Mouse (Mus musculus) lung, embryonic 16.5 days (tissue): ENCODE data around the gene Gm4133. TPM values are rescaled to one million over a fixed set of nuclear protein-coding genes. Genes with fewer than 3 reads are reported as not detected.
"Not testable (repeated sequence)": the region's sequence is repeated elsewhere in the genome, so short reads cannot be mapped to it uniquely, and the experiment has no call there.

Source experiments
- ATAC-seq: fragments of 200-750 bp; cut with Nextera tagmentation; 2 replicates; pipeline ENCODE4 v1.8.0; 2017; ENCODE audit warnings: low read depth, mild to moderate bottlenecking, moderate library complexity
- H3K27ac ChIP-seq: fragments of 300-500 bp; sonication (generic); 2 replicates; pipeline ENCODE4 v1.5.1; 2014; ENCODE audit warnings: mild to moderate bottlenecking, control low read depth, low read length
- H3K27me3 ChIP-seq: fragments of 300-500 bp; sonication (generic); 2 replicates; pipeline ENCODE4 v1.6.1; 2014; ENCODE audit warnings: low read depth, low read length, mixed read lengths; ENCODE audit not compliant: control insufficient read depth, insufficient read depth
- H3K36me3 ChIP-seq: fragments of 300-500 bp; sonication (generic); 2 replicates; pipeline ENCODE4 v1.6.1; 2014; ENCODE audit warnings: low read length; ENCODE audit not compliant: control insufficient read depth, insufficient read depth
- H3K4me1 ChIP-seq: fragments of 300-500 bp; sonication (generic); replicated peaks from 2 replicates; pipeline ENCODE4 v1.6.1; 2014; ENCODE audit warnings: low read length, mixed read lengths; ENCODE audit not compliant: control insufficient read depth, insufficient read depth
- H3K4me2 ChIP-seq: fragments of 300-500 bp; sonication (generic); 2 replicates; pipeline ENCODE4 v1.6.1; 2014; ENCODE audit warnings: low read depth, low read length, control low read depth
- H3K4me3 ChIP-seq: fragments of 300-500 bp; sonication (generic); 2 replicates; pipeline ENCODE4 v1.5.1; 2014; ENCODE audit warnings: mild to moderate bottlenecking, low read length, control low read depth
- H3K9ac ChIP-seq: fragments of 300-500 bp; sonication (generic); 2 replicates; pipeline ENCODE4 v1.6.1; 2014; ENCODE audit warnings: low read length, control low read depth
- H3K9me3 ChIP-seq: fragments of 300-500 bp; sonication (generic); 2 replicates; pipeline ENCODE4 v1.6.1; 2016; ENCODE audit warnings: low read length; ENCODE audit not compliant: control insufficient read depth
- WGBS: fragments of 180-500 bp; shearing (Covaris S2); extraction: QIAGEN DNeasy Blood & Tissue Kit; methylation state at CpG from one replicate; pipeline ENCODE4 v1.1.7; 2014; 5-methylcytosine and 5-hydroxymethylcytosine counted together
- polyA plus RNA-seq: library from polyadenylated mRNA; unstranded; fragments of >200 nt; fragmentation: Nextera tagmentation; extraction: Ambion mirVana; gene quantifications from 2 replicates; pipeline ENCODE4 v1.2.1, GENCODE M21; 2015

Gene Gm4133
- not detected in 2 replicates for polyA plus RNA-seq

GRCm38 (mm10) chr7:20333965-20334364, at the start of gene Gm4133:
Gm4133 (minus strand) TSS chr7:20334065.
- not testable (repeated sequence) for H3K4me2 ChIP-seq, H3K27ac ChIP-seq
- no CpG with 5 or more reads among the region's 2 CpGs for WGBS

GRCm38 (mm10) chr7:20375310-20375709, 41.4 kb upstream of the Gm4133 start, which contains the start of gene Gm5728:
Gm5728 (minus strand) TSS chr7:20375410.
- H3K9me3 ChIP-seq, H3K4me3 ChIP-seq, H3K27ac ChIP-seq, H3K4me1 ChIP-seq, H3K36me3 ChIP-seq, H3K4me2 ChIP-seq, ATAC-seq, H3K9ac ChIP-seq, H3K27me3 ChIP-seq: not testable (repeated sequence)
- no CpG with 5 or more reads among the region's 1 CpGs for WGBS

More at GRCm38 (mm10) chr7:20333965-20334364, at the start of gene Gm4133:
- not testable (repeated sequence) for ATAC-seq, H3K9me3 ChIP-seq, H3K36me3 ChIP-seq, H3K9ac ChIP-seq, H3K4me1 ChIP-seq, H3K4me3 ChIP-seq, H3K27me3 ChIP-seq

Other genes starting within 250 kb of the Gm4133 start
- gene Vmn1r91, start 234.4 kb downstream of the Gm4133 start, polyA plus RNA-seq, result not detected in 2 replicates
- not detected in 2 replicates for gene Gm16442, start 211.5 kb downstream of the Gm4133 start, polyA plus RNA-seq
- not detected in 2 replicates for gene Vmn1r93, start 195.0 kb downstream of the Gm4133 start, polyA plus RNA-seq
- gene Vmn1r94, start 165.7 kb downstream of the Gm4133 start, polyA plus RNA-seq, result not detected in 2 replicates
- gene Vmn1r95, start 140.4 kb downstream of the Gm4133 start, polyA plus RNA-seq, result not detected in 2 replicates
- gene Gm6164, start 128.5 kb downstream of the Gm4133 start, polyA plus RNA-seq, result not detected in 2 replicates
- gene Gm4498, start 100.2 kb downstream of the Gm4133 start, polyA plus RNA-seq, result not detected in 2 replicates
- not detected in 2 replicates for gene Gm5890, start 71.2 kb downstream of the Gm4133 start, polyA plus RNA-seq
- gene Gm5728, start 41.3 kb upstream of the Gm4133 start, polyA plus RNA-seq, result not detected in 2 replicates
- gene Vmn1r100, start 83.9 kb upstream of the Gm4133 start, polyA plus RNA-seq, result not detected in 2 replicates
- gene Vmn1r101, start 108.5 kb upstream of the Gm4133 start, polyA plus RNA-seq, result not detected in 2 replicates
- gene Gm10670, start 140.9 kb upstream of the Gm4133 start, polyA plus RNA-seq, result not detected in 2 replicates
- gene Vmn1r103, start 176.5 kb upstream of the Gm4133 start, polyA plus RNA-seq, result not detected in 2 replicates
- gene Vmn1r104, start 199.8 kb upstream of the Gm4133 start, polyA plus RNA-seq, result not detected in 2 replicates
- gene Gm5726, start 211.7 kb upstream of the Gm4133 start, polyA plus RNA-seq, result not detected in 2 replicates
- gene Gm4141, start 242.2 kb upstream of the Gm4133 start, polyA plus RNA-seq, result not detected in 2 replicates